Mouse (Mus musculus): ENCODE measurements around the gene Cela1. TPM values are rescaled to one million over a fixed set of nuclear protein-coding genes. Genes with fewer than 3 reads are reported as not detected.

Cela1 gene
- total and polyA plus RNA-seq, 3 experiments, result 0.54 to 2.9 TPM; not detected in 1

DNA sequence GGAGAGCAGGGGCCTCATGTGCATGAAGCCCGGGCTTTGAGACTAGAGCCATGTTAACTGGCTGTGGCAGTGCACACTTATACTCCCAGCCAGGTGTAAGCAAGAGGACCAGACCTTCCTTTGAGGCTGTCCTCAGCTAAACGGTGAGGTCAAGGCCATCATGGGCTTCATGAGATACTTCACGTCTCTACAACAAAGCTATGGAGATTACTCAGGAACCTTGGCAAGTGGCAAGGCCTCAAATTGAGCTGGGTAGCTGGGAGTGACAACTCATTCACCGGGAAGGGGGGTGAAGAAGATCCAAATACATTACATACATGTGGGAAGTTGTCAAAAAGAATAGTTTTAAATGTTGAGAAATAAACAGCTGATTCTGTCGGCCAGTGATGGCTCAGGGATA is 26.9 kb downstream of the Cela1 start:
- no peak for ATAC-seq (ENCODE audit: extremely low read depth, insufficient number of reproducible peaks, low FRiP score, poor library complexity, severe bottlenecking)
- Histone ChIP-seq H3K27me3 (ENCODE audit: insufficient read depth, low read length) (peaks cover 33% of the 10 kb centered on the region), H3K36me3 (replicated peaks) (no peaks in the 10 kb centered on the region), H3K4me3 (ENCODE audit: low read depth, low read length) (no peak overlapping the region), H3K4me1 (ENCODE audit: insufficient read depth, low read depth, low read length) (peaks cover 12% of the 10 kb centered on the region), H3K9me3 (replicated peaks) (no peaks in the 10 kb centered on the region)
- DNase-seq (ENCODE audit: low spot score), result no peak
- TF ChIP-seq CTCF (IDR thresholded peaks at IDR 0.05; ENCODE audit: low read depth, low read length) (no peak), POLR2AphosphoS5 (IDR thresholded peaks at IDR 0.05; ENCODE audit: insufficient replicate concordance, low read depth, low read length) (no peak), TAL1 (conservative IDR thresholded peaks at IDR 0.05; ENCODE audit: low read depth, low read length) (no peak), GATA2 (IDR thresholded peaks at IDR 0.05; ENCODE audit: borderline replicate concordance, low read depth, low read length) (no peak), GATA1 (IDR thresholded peaks at IDR 0.05; ENCODE audit: borderline replicate concordance, low read length) (no peak)

- Histone ChIP-seq H3K27me3 (ENCODE audit: insufficient read depth, low read length) (peaks cover 33% of the 10 kb centered on the region), H3K4me3 (ENCODE audit: low read depth, low read length) (no peak overlapping the region), H3K4me1 (ENCODE audit: insufficient read depth, low read depth, low read length) (peaks cover 11% of the 10 kb centered on the region), H3K9me3 (replicated peaks) (no peaks in the 10 kb centered on the region), H3K36me3 (replicated peaks) (no peaks in the 10 kb centered on the region)
- DNase-seq (ENCODE audit: low spot score), result no peak
- ATAC-seq (ENCODE audit: extremely low read depth, insufficient number of reproducible peaks, low FRiP score, poor library complexity, severe bottlenecking), result no peak
- TF ChIP-seq CTCF (IDR thresholded peaks at IDR 0.05; ENCODE audit: low read depth, low read length), result no peak
- TF ChIP-seq TAL1 (conservative IDR thresholded peaks at IDR 0.05; ENCODE audit: low read depth, low read length), result no peak
- TF ChIP-seq GATA2 (IDR thresholded peaks at IDR 0.05; ENCODE audit: borderline replicate concordance, low read depth, low read length), result no peak
- no peak for TF ChIP-seq POLR2AphosphoS5 (IDR thresholded peaks at IDR 0.05; ENCODE audit: insufficient replicate concordance, low read depth, low read length)
- TF ChIP-seq GATA1 (IDR thresholded peaks at IDR 0.05; ENCODE audit: borderline replicate concordance, low read length), result no peak
Measured at GRCm38 (mm10) chr15:100660306-100660705, 27.4 kb downstream of the Cela1 start.

- Histone ChIP-seq H3K4me1 (ENCODE audit: insufficient read depth, low read depth, low read length) (no peaks in the 10 kb centered on the region), H3K36me3 (replicated peaks) (no peaks in the 10 kb centered on the region), H3K4me3 (ENCODE audit: low read depth, low read length) (no peak overlapping the region), H3K9me3 (replicated peaks) (no peaks in the 10 kb centered on the region), H3K27me3 (ENCODE audit: insufficient read depth, low read length) (peaks cover 28% of the 10 kb centered on the region)
- no peak for DNase-seq (ENCODE audit: low spot score)
- no peak for ATAC-seq (ENCODE audit: extremely low read depth, insufficient number of reproducible peaks, low FRiP score, poor library complexity, severe bottlenecking)
- TF ChIP-seq POLR2AphosphoS5 (IDR thresholded peaks at IDR 0.05; ENCODE audit: insufficient replicate concordance, low read depth, low read length) (no peak), CTCF (IDR thresholded peaks at IDR 0.05; ENCODE audit: low read depth, low read length) (no peak), GATA2 (IDR thresholded peaks at IDR 0.05; ENCODE audit: borderline replicate concordance, low read depth, low read length) (no peak), TAL1 (conservative IDR thresholded peaks at IDR 0.05; ENCODE audit: low read depth, low read length) (no peak), GATA1 (IDR thresholded peaks at IDR 0.05; ENCODE audit: borderline replicate concordance, low read length) (no peak)
Measured at GRCm38 (mm10) chr15:100655201-100655600, 32.5 kb downstream of the Cela1 start.

DNA sequence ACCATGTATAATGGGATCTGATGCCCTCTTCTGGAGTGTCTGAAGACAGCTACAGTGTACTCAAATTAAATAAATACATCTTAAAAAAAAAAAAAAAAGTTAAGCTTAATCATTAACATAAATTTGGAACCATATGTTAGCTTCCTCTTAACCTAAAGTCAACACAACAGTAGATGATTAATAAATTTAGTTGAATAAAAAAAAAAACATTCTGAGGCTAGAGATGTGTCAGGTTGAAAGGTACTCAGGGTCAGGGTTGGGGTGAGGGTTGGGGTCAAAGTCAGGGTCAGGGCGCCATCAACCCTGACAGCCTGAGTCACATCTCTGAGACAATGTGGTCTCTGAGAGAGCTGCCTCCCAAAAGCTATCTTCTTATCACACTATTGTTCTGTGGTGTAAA is 33.5 kb downstream of the Cela1 start:
- Histone ChIP-seq H3K4me3 (ENCODE audit: low read depth, low read length) (no peak overlapping the region), H3K36me3 (replicated peaks) (no peaks in the 10 kb centered on the region), H3K4me1 (ENCODE audit: insufficient read depth, low read depth, low read length) (no peaks in the 10 kb centered on the region), H3K9me3 (replicated peaks) (no peaks in the 10 kb centered on the region), H3K27me3 (ENCODE audit: insufficient read depth, low read length) (peaks cover 22% of the 10 kb centered on the region)
- DNase-seq (ENCODE audit: low spot score) (no peak), ATAC-seq (ENCODE audit: extremely low read depth, insufficient number of reproducible peaks, low FRiP score, poor library complexity, severe bottlenecking) (no peak)
- no peak for TF ChIP-seq POLR2AphosphoS5 (IDR thresholded peaks at IDR 0.05; ENCODE audit: insufficient replicate concordance, low read depth, low read length)
- no peak for TF ChIP-seq GATA1 (IDR thresholded peaks at IDR 0.05; ENCODE audit: borderline replicate concordance, low read length)
- TF ChIP-seq CTCF (IDR thresholded peaks at IDR 0.05; ENCODE audit: low read depth, low read length), result no peak
- TF ChIP-seq GATA2 (IDR thresholded peaks at IDR 0.05; ENCODE audit: borderline replicate concordance, low read depth, low read length), result no peak
- no peak for TF ChIP-seq TAL1 (conservative IDR thresholded peaks at IDR 0.05; ENCODE audit: low read depth, low read length)

DNA sequence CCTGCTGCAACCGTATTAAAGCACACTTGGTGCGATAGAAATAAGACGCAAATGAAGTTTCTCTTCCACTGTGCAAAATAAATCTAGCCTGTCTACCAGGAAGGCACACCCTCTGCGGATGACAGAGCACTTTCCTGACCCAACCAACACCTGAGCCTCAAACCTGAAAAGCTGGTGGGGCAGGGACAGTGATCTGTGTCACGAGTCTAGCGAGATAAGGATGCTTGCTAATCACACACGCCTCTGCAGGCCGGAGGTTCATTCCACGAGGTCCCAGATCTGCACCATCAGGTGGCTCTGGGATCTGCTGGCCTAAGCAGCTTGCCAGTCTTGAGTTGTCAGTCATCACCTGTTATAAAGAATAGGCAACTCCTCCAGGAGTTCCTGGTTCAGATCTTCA is 36.1 kb downstream of the Cela1 start:
- peaks cover 4% of the 10 kb centered on the region for H3K36me3 ChIP-seq (replicated peaks)
- ATAC-seq (ENCODE audit: extremely low read depth, insufficient number of reproducible peaks, low FRiP score, poor library complexity, severe bottlenecking) (no peak), DNase-seq (ENCODE audit: low spot score) (no peak)
- H3K9me3 ChIP-seq (replicated peaks), result no peaks in the 10 kb centered on the region
- TF ChIP-seq POLR2AphosphoS5 (IDR thresholded peaks at IDR 0.05; ENCODE audit: insufficient replicate concordance, low read depth, low read length), result no peak
- H3K4me1 ChIP-seq (ENCODE audit: insufficient read depth, low read depth, low read length), result no peaks in the 10 kb centered on the region
- no peak overlapping the region for H3K4me3 ChIP-seq (ENCODE audit: low read depth, low read length)
- H3K27me3 ChIP-seq (ENCODE audit: insufficient read depth, low read length), result peaks cover 5% of the 10 kb centered on the region; the same call in 1 of the 2 replicates

DNA sequence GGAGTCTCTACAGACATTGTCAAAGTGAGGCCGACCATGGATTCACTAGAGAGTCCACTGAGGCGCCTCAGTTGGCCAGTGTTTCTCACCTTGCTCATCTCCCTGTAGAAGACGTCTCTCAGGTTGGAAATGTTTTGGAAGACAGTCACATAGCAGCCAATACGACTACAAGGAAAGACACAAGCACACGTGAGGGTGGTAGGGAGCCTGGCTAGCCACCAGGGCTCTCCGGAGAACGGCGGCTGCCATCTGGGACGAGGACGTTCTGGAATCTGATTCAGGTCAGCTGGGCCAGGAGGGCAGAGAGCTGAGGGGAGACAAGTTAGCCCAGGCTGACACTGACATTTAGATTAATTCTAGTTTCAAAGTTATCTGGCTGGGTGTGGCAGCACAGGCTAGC is 37.6 kb downstream of the Cela1 start:
- Histone ChIP-seq H3K4me3 (ENCODE audit: low read depth, low read length) (no peak overlapping the region), H3K9me3 (replicated peaks) (no peaks in the 10 kb centered on the region), H3K4me1 (ENCODE audit: insufficient read depth, low read depth, low read length) (no peaks in the 10 kb centered on the region), H3K36me3 (replicated peaks) (peaks cover 4% of the 10 kb centered on the region), H3K27me3 (ENCODE audit: insufficient read depth, low read length) (peaks cover 3% of the 10 kb centered on the region; the same call in 1 of the 2 replicates)
- DNase-seq (ENCODE audit: low spot score) (no peak), ATAC-seq (ENCODE audit: extremely low read depth, insufficient number of reproducible peaks, low FRiP score, poor library complexity, severe bottlenecking) (no peak)
- TF ChIP-seq GATA2 (IDR thresholded peaks at IDR 0.05; ENCODE audit: borderline replicate concordance, low read depth, low read length) (no peak), TAL1 (conservative IDR thresholded peaks at IDR 0.05; ENCODE audit: low read depth, low read length) (no peak), POLR2AphosphoS5 (IDR thresholded peaks at IDR 0.05; ENCODE audit: insufficient replicate concordance, low read depth, low read length) (no peak), CTCF (IDR thresholded peaks at IDR 0.05; ENCODE audit: low read depth, low read length) (no peak), GATA1 (IDR thresholded peaks at IDR 0.05; ENCODE audit: borderline replicate concordance, low read length) (no peak)

GRCm38 (mm10) chr15:100646161-100646560 is 41.6 kb downstream of the Cela1 start:
- no peak for ATAC-seq (ENCODE audit: extremely low read depth, insufficient number of reproducible peaks, low FRiP score, poor library complexity, severe bottlenecking)
- H3K27me3 ChIP-seq (ENCODE audit: insufficient read depth, low read length), result peaks cover 4% of the 10 kb centered on the region; the same call in 1 of the 2 replicates
- no peaks in the 10 kb centered on the region for H3K4me1 ChIP-seq (ENCODE audit: insufficient read depth, low read depth, low read length)
- H3K9me3 ChIP-seq (replicated peaks), result no peaks in the 10 kb centered on the region
- H3K4me3 ChIP-seq (ENCODE audit: low read depth, low read length), result no peak overlapping the region
- TF ChIP-seq POLR2AphosphoS5 (IDR thresholded peaks at IDR 0.05; ENCODE audit: insufficient replicate concordance, low read depth, low read length), result no peak
- peaks cover 6% of the 10 kb centered on the region for H3K36me3 ChIP-seq (replicated peaks)
- DNase-seq (ENCODE audit: low spot score), result no peak
